Mouse (Mus musculus): ENCODE measurements around the gene Lyrm2.
A peak's percentile ranks its signal among the peaks of the same experiment; 100 is the strongest.

Lyrm2 gene

DNA sequence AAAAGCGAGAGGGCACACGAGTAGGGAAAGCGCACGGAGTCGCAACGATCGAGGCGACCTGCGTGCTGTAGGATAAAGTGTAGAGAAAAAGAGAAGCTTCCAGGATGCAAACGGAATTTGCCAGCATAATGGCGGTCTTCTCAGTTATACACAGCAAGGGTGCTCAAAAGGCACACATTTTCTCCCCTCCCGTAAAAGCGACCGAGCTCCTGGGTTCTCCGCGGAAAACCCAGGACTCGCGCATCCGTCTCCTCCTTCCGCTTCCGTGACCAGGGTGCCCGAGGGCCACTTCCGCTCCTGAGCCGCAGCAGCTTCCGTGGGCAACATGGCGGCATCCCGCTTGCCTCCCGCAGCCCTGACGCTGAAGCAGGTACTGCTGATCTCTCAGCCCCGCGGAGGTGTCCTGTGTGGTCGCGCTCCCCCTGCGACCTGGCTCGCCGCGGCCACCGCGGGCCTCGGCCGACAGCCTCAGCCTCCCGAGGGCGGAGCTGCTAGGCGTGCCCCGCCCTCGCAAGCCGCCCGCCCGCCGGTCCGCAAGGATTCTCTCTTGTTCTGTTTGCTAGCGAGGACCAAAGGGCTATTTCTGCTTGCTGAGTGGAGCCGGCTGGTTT lies at the start of gene Lyrm2:
Lyrm2 (plus strand) TSS at position 288 of the 611 bp plus-strand sequence.
- DNase-seq (ENCODE audit: low read depth, low spot score): peak; percentile 73

DNA sequence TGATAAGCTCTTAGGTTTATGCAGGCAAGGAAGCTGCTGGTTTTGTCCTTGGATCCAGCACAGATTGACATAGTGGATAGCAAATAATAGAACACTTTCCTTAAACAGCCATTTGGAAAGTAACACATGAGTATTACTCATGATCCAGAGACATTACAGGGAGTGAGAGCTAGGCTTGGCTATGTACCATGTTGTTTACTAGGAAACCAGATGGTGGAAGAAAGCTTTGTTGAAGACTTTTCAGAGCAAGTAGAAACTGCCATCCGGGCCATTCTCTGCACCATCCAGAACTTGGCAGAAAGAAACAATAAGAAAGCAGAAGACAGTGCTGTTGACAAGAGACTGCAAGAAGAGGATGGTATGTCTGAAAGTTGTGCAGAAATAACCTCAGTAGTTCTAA lies 49.3 kb upstream of the Lyrm2 start:
- no peak for DNase-seq (ENCODE audit: low read depth, low spot score)

DNA sequence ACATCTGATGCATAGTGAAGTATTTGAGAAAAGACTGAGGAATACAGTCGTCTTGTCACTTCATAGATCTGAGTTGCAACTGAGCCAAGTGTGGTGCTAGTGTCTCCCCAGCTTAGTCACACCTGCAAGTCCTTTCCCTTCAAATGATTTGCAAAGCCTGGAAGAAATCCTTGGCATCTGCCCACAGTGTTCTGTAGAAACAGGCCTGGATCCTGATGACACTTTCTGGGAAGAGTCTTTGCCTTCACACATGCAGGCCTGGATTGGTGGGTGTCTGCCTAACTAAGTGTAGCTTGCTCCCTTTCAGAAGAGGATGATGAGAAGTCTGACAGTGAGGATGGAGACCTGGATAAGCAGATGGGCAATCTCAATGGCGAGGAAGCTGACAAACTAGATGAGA lies 42.6 kb upstream of the Lyrm2 start:
- DNase-seq (ENCODE audit: low read depth, low spot score): no peak

DNA sequence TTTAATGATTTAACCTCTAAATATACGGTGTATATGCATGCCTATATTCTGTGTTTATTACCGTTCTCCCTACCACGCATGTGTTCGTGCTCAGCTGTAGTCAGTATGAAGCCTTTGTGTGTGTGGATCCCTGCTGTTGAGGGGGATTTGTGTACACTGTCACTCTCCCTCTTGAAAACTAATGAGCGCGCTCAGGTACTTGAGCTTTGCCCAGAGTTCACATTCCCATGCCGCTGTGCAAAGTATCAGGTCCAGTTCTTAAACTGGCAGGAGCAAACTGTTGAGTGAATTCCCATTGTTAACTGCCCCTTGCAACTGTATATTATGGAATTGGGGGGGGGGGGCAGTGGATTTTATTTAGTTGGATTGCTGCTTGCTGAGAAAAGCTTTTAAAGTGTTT lies 32.6 kb upstream of the Lyrm2 start:
- DNase-seq (ENCODE audit: low read depth, low spot score): no peak

DNA sequence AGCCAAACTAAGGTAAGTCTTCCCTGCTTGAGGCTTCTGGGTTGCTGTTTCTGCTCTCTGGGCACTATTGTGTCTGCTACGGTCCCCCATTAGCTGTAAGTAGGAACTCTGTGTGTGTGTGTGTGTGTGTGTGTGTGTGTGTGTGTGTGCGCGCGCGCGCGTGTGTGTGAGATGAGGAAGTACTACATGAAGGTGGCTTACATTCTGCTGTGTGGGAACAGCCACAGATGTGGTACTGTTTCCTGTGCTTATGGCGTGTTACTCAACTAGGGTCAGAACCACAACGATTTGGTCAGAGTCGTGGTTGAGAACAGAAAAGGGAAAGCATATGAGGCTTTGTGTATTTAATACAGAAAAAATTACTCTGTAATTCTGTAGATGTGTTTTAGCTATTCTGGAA lies 32.0 kb upstream of the Lyrm2 start:
- DNase-seq (ENCODE audit: low read depth, low spot score): no peak

DNA sequence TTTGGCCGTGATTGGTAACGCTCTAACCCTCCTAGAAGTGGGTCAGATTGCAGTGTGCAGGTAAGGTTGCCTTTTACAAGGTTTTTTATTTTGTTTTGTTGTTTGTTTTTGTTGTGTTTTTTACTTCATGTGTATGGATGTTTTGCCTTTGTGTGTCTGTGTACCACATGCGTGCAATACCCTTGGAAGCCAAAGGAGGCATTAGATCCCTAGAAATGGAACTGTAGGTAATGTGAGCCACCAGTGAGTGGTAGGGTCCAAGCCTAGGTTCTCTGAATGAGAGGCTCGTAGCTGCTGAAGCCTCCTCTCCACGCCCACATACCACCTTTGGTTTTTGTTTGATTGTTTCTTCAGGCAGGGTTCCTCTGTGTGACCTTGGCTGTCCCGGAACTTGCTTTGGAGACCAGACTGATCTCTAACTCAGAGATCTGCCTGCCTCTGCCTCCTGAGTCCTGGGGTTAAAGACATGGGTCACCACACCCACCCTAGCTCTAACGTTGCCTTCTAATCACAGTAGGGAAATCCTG lies 29.7 kb upstream of the Lyrm2 start:
- DNase-seq (ENCODE audit: low read depth, low spot score): peak; percentile 19

DNA sequence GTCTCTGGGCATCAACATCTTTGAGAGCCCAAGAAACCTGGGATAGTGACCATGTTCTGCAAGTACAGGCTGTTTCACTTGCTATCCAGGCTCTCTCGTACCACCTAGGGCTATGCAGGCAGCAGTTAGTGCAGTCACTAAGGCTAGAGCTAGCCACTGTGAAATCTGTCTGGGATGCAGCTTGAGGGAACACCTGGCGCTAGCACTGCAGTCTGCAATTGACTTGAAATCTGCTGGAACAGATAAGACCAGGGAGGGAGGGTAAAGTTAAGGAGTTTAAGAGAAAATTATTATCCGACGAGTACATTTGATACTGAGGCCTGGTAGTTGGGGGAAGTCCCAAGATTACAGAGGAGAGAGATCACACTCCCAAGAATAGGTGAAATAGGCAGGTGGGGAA lies 20.1 kb upstream of the Lyrm2 start:
- no peak for DNase-seq (ENCODE audit: low read depth, low spot score)

DNA sequence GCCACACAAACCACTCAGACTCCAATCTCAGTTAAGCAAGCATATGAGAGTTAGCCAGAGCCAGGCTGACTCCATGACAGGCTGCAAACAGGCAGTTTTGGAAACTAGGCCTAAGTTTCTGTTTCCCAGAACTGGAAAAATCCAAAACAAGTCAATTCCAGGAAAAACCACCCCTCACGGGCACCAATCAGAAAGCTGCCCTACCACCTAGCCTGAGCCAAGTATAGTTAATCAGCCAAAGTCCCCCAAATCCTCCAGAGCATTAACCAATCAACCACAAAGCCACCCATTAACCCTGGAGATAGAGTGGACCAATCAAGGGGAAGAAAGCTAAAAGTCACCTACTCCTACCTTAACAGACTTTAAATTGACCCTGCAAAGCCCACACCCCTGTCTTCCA lies 12.9 kb upstream of the Lyrm2 start:
- DNase-seq (ENCODE audit: low read depth, low spot score): no peak

DNA sequence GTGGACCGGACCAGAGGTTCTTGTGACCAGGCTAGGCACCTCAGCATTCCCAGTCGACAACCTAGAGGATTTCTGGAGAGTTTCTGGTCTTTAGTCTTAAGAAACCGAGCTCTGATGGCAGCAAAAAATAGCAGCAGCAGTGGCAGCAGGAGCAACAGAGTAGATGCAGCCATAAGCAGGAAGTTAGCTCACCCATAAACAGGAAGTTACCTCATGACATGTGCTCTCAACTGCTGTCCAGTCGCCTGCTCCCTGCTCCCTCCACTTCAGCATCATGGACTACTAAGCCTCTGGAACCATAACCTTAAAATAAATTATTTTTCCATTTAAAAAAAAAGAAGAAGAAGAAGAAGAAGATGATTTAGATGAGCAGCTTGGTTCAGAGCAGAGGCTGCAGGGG lies 11.0 kb upstream of the Lyrm2 start:
- no peak for DNase-seq (ENCODE audit: low read depth, low spot score)

DNA sequence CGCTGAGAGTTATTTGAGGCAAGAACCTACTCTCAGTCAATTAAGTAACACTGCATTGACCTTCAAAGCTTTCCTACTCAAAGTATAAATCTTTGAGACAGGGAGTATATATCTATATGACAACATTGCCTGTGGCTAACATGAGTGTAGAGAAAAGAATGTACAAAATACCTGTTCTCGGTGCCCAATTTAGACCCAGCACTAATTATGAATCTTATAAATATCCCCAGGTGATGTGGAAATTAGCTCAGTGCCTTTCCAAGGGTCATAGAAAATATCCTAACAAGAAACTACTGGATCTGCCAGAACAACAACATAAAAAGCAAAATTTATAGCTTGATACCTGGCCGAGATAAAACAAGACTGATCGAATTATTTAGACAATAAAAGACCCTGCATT lies 1.1 kb upstream of the Lyrm2 start:
- DNase-seq (ENCODE audit: low read depth, low spot score): no peak

DNA sequence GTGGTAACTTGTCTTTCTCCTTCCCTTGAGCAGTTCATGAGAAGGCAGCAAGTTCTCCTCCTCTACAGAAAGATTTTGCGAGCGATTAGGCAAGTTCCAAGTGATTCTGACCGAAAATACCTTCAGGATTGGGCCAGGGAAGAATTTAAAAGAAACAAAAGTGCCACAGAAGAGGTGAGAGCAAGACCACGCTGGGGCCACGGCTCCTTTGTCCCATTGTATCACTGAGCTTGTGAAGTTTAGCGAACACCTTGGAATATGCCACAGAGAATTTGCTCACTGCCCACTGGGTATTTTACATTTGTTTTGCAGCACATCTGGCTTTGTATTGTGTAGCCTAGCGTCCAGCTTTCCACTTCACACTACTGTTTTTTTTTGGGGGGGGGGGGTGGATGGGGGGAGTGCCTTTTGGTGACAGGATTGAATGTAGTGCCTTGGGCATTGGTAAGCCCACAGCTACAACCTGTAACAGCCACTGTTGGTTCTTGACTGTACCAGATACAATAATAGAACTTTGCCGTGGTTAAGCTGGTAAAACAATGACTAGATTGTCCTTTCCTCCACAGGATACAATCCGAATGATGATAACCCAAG lies 621 bp downstream of the Lyrm2 start:
- peak; percentile 33 for DNase-seq (ENCODE audit: low read depth, low spot score)

DNA sequence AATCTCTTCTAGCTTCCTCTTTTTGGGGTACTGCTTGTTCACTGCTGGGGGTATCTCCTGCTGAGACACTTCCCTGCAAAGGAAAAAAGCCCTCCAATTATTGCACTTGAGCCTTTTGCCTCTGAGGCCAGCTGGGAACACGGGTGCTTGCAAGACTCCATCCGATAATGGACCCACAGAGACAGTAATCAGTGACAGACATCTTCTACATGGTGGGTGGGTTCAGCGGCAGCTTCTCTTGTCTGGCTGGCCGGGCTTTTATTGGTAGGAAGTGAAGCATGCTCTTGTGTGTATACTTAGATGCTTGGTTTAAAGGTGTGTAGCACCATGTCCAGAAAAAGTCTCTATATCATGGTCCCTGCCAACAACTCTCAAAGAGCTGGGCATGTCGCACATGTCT lies 17.4 kb downstream of the Lyrm2 start:
- no peak for DNase-seq (ENCODE audit: low read depth, low spot score)

DNA sequence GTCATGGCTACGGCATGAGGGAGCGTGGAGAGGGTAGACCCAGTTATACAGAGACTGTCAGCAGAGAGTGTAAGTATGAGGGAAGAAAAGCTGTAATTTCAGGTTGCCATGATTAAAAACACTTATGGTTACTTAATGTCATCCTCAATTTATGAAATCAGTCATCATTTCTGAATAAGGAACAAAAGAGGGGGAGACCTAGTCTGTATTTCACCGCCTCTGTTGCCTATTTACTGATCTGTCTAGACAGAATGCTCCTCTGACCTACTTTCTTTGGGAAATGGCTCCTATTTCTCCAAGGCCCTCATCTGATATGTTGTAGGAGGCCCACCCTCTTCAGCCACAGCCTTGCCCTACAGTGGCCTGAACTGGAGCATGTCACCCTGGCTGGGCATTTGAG lies 20.6 kb downstream of the Lyrm2 start:
- no peak for DNase-seq (ENCODE audit: low read depth, low spot score)

DNA sequence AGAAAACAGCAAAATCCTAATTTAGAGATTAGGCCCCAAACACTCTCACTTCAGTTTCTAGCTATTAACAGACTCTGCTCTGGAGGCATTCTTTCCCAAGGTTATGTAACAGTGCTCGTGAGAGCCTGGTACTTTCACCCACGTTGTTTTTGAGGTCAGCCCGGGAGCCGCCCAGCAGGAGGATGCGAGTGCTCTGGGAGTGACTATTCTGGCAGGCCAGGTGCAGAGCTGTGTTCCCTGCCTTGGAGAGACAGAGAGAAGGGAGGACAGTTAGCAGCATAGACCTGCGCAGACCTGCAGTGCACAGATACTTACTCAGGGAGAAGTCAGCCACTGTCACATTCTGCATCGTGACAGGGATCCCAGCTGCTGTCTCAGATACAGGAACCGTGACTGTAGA lies 24.2 kb downstream of the Lyrm2 start:
- DNase-seq (ENCODE audit: low read depth, low spot score): no peak

DNA sequence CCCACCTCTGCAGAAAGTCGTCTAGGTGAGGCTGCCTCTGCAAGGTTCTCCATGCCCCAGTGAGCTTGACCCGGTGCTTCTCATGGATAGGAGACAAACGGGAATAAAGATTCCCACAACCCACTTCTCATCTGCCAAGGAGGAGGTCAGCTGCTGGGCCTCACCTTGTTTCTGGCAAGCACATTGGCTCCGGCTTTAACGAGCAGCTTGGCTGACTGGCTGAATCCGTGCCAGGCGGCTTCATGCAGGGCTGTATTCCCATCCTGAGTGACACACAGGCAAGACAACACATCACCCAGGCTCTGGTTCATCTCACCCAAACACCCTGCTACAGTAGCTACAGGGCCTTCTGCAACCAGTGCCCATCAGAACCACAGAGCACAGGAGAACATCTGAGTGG lies 26.9 kb downstream of the Lyrm2 start:
- no peak for DNase-seq (ENCODE audit: low read depth, low spot score)

DNA sequence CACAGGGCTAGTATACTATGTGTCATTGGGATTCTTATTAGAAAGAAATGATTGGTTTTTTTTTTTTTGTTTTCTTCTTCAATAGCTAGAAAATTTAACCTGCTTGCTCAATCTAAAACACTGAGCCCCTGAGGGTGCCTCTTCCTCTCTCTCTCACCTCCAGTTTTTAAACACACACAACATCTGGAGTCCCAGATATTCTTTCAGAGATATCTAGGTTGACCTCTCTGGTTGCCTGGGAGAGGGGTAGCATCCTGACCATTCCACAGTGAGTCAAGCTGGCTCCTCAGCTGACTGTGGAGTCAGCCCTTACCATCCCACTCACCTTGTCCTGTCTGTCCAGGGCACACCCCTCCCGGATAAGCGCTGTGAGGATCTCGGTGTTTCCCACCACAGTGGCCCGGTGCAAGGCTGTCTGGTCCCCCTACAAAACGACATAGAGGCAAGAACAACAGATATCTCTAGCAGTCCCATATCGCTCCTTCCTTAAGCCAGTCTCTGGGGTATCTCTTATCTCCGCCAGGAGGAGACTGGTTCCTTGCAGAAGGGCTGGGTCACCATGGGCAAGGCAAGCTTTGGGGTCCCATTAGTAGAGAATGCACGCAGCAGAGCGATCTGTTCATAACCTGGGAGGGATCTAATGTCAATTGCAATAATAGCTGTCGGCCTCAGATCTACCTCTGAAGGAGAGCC lies 28.5 kb downstream of the Lyrm2 start:
- DNase-seq (ENCODE audit: low read depth, low spot score): no peak

DNA sequence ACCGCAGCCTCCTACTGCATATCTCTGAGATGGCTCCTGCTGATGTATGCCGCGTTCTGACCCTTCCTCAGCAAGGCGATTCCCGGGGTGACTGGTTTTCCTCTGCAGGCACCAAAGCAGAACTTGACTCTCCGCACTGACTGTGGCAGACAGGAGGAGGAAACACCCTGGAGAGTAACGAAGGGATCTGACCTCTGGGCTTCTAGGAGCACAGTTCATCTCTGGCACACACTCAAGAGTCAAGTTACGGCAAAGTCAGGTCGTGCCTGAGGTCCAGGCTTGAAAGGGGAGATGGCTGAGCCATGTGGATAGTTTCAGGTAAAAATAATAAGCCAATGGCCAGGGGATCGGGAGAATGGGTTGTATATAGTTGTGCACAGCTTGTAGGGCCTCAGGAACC lies 29.3 kb downstream of the Lyrm2 start:
- DNase-seq (ENCODE audit: low read depth, low spot score): no peak

DNA sequence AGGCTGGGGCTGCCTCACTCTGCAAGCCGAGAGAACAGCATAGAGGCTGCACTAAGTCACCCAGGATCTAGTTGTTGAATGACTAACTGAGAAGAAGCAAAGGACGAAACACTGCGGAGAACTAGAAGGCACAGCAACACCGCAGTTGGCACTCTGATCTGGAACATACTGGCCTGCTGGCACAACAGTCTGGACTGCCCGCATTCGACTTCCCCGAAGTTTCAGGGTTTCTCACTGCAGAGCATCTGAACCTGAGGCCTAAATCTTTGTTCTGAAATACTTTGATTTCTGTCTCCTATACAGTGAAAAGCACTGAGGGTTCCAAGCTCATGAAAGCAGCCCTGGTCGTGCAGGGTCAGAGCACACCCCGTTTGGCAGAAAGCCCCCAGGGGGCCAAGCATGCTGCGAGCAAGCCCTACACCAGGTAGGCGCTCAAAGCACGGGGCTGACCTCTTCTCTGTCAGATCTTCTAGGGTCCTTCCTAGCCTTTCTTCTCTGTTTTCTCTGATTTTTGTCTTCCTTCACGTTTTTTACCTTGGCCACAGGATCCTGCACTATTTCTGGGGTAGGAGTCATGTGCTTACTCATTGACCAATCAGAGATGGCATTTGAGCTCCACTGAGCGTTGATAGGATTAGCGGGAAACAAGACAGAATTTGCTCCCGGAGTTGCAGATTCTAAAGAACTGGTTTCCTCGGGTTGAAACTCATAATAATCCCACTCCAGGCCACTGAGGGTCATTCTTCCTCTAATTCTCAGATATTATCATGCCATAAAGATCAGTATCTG lies 33.6 kb downstream of the Lyrm2 start:
- no peak for DNase-seq (ENCODE audit: low read depth, low spot score)

DNA sequence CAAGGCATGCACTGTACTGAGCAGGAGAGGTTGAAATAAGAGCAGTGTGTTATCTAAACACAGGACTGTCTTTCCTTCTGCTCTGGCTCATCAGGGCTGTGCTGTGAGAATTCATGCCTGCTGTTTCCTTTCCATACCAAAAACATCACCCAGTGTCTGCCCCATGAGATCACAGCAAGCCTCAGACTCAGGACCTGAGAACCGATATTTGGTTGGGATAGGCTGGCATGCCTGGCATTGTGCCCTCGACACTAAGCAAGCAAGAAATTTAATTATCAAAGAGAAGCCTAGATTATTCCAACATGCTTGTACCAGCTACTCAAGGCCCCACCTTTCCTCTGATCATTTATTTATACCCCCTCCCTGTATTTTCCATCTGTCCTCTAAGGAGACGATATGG lies 34.5 kb downstream of the Lyrm2 start:
- no peak for DNase-seq (ENCODE audit: low read depth, low spot score)

DNA sequence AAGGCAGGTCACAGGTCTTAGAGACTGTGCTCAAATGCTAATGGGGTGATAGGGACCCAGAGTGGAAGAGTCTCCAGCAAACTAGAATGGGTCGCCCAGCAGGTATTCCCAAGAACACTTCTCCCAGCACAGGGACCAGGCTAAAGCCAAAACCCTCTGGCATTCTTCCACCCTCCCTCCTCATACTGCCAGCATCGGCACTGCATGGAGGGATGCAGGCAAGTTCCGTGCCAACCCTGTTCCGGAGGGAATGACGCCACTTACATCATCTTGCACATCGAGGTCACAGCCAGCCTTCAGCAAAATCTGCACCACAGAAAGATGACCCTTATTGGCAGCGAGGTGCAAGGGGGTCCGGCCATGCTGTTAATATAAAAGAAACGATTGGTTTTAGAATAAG lies 36.0 kb downstream of the Lyrm2 start:
- no peak for DNase-seq (ENCODE audit: low read depth, low spot score)

DNA sequence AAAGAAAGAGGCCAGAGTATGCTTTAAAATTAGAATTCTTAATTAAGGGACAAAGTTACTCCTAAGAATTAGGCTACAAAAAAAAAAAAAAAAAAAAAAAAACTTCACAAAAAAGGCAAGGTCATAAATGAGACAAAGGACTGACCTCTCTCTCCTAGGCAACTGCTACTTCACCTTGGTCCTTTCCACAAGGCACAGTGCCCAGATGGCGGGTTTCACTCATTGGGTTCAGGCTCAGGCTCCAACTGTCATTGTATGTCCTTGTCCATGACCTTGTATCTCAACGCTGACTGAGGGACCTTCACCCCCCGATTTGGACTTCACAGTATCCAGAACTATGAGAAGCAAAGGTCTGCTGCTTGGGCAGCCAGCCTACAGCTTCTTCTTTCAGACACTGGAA lies 38.3 kb downstream of the Lyrm2 start:
- DNase-seq (ENCODE audit: low read depth, low spot score): no peak
